In genomic region chr13:68569589-68570336, GRCm38 (mm10) we compare ENCODE assay signal across 8 mouse cellular contexts. TPM values are rescaled to one million over a fixed set of nuclear protein-coding genes. Genes with fewer than 3 reads are reported as not detected.
A peak's percentile ranks its signal among the peaks of the same experiment; 100 is the strongest.
DNase-seq lines count a peak whose midpoint lies in the region; ATAC-seq and TF ChIP-seq lines count a peak whose summit lies in the region.

No protein-coding gene starts in this region.

- H3K9me3 ChIP-seq in CH12.LX (replicated peaks; ENCODE audit: low read length), result no peaks in the 10 kb centered on the region
- H3K9me3 ChIP-seq in forebrain, embryonic 14.5 days (replicated peaks; ENCODE audit: control insufficient read depth, low read length), result no peaks in the 10 kb centered on the region
- no peaks in the 10 kb centered on the region for H3K9me3 ChIP-seq in intestine, postnatal 0 days (ENCODE audit: control insufficient read depth)
- no peaks in the 10 kb centered on the region for H3K9me3 ChIP-seq in limb, embryonic 10.5 days (replicated peaks)

- no peak overlapping the region for H3K9ac ChIP-seq in CH12.LX (ENCODE audit: insufficient read depth, low read depth)
- H3K9ac ChIP-seq in forebrain, embryonic 14.5 days (ENCODE audit: low read length), result no peak overlapping the region
- no peak overlapping the region for H3K9ac ChIP-seq in intestine, postnatal 0 days (ENCODE audit: low read depth, low read length)

- no peaks in the 10 kb centered on the region for H3K27me3 ChIP-seq in CH12.LX (replicated peaks)
- H3K27me3 ChIP-seq in forebrain, embryonic 14.5 days (replicated peaks; ENCODE audit: control insufficient read depth, insufficient read depth, low read length), result no peaks in the 10 kb centered on the region
- H3K27me3 ChIP-seq in intestine, postnatal 0 days (replicated peaks; ENCODE audit: control insufficient read depth, insufficient read depth, low read length), result no peaks in the 10 kb centered on the region
- no peaks in the 10 kb centered on the region for H3K27me3 ChIP-seq in limb, embryonic 10.5 days (ENCODE audit: low read depth, poor library complexity, severe bottlenecking)

- H3K4me1 ChIP-seq in CH12.LX (ENCODE audit: control insufficient read depth in 1 of 2, insufficient read depth in 2 of 2), result no peaks in the 10 kb centered on the region
- no peaks in the 10 kb centered on the region for H3K4me1 ChIP-seq in forebrain, embryonic 14.5 days (ENCODE audit: control insufficient read depth, insufficient read depth, low read length)
- no peaks in the 10 kb centered on the region for H3K4me1 ChIP-seq in intestine, postnatal 0 days (replicated peaks; ENCODE audit: control insufficient read depth, insufficient read depth, low read length)
- H3K4me1 ChIP-seq in limb, embryonic 10.5 days, result peaks cover 13% of the 10 kb centered on the region

- no peak overlapping the region for H3K27ac ChIP-seq in CH12.LX (ENCODE audit: insufficient read depth, low read depth)
- no peak overlapping the region for H3K27ac ChIP-seq in forebrain, embryonic 14.5 days (ENCODE audit: low read depth, low read length)
- H3K27ac ChIP-seq in intestine, postnatal 0 days (ENCODE audit: low read depth, low read length), result no peak overlapping the region
- H3K27ac ChIP-seq in limb, embryonic 10.5 days, result no peak overlapping the region

- TF ChIP-seq CTCF in CH12.LX (conservative IDR thresholded peaks at IDR 0.05 in 1 of 2, IDR thresholded peaks at IDR 0.05 in 1 of 2; ENCODE audit: low read depth in 2 of 2, low read length in 2 of 2), result peak; percentile 63 to 68
- peak; percentile 91 for TF ChIP-seq CTCF in intestine, postnatal 0 days (IDR thresholded peaks at IDR 0.05; ENCODE audit: low read depth)

- no peak for TF ChIP-seq EP300 in CH12.LX (IDR thresholded peaks at IDR 0.05; ENCODE audit: low read length)

- dilution Hi-C loops in CH12.LX (cut with MboI; ENCODE audit: extremely low pct_ligation_motif_present, extremely low pct_unique_long_range_greater_than_20kb, low sequenced_read_pairs), result no loop called here

- no peak for TF ChIP-seq POLR2A in CH12.LX (IDR thresholded peaks at IDR 0.05; ENCODE audit: low read depth, low read length)

- no peak overlapping the region for H3K4me3 ChIP-seq in CH12.LX (replicated peaks in 1 of 3; ENCODE audit: low read depth in 2 of 3, low read length in 2 of 3, poor library complexity in 1 of 3)
- H3K4me3 ChIP-seq in forebrain, embryonic 14.5 days (ENCODE audit: low read depth, low read length), result no peak overlapping the region
- no peak overlapping the region for H3K4me3 ChIP-seq in intestine, postnatal 0 days (ENCODE audit: low read depth, low read length)
- H3K4me3 ChIP-seq in limb, embryonic 10.5 days, result no peak overlapping the region

- H3K36me3 ChIP-seq in CH12.LX (replicated peaks in 1 of 2; ENCODE audit: control insufficient read depth in 1 of 2, insufficient read depth in 1 of 2, low read length in 1 of 2), result peaks cover 66 to 94% of the 10 kb centered on the region in 2 experiments
- H3K36me3 ChIP-seq in forebrain, embryonic 14.5 days (ENCODE audit: control insufficient read depth, insufficient read depth, low read length), result peaks cover 53% of the 10 kb centered on the region
- peaks cover 37% of the 10 kb centered on the region for H3K36me3 ChIP-seq in intestine, postnatal 0 days (ENCODE audit: control insufficient read depth, insufficient read depth)
- H3K36me3 ChIP-seq in limb, embryonic 10.5 days, result peaks cover 88% of the 10 kb centered on the region

- DNase-seq in 3T3-L1 (ENCODE audit: low read depth, low spot score) (peak; percentile 87), CH12.LX (ENCODE audit: extremely low read depth) (peak; percentile 58)
- peak; percentile 43 for DNase-seq in c-Kit-positive CD71-positive TER-119-positive erythroid progenitor cells, embryonic 14.5 days (ENCODE audit: low spot score)
- DNase-seq in forebrain, embryonic 14.5 days (ENCODE audit: low spot score), result peak; percentile 84
- DNase-seq in limb, embryonic 10.5 days (ENCODE audit: low spot score), result peak; percentile 59
- peak; percentile 3 to 26 for DNase-seq in natural killer cell, adult 2 months (ENCODE audit: low spot score in 2 of 2)
- peak; percentile 25 for DNase-seq in yolk sac, embryonic 10.5 days (ENCODE audit: low spot score)

- in situ Hi-C loops in CH12.LX (cut with MboI; ENCODE audit: low pct_ligation_motif_present, low pct_unique_long_range_greater_than_20kb, low sequenced_read_pairs), result no loop called here

- no peaks in the 10 kb centered on the region for H3K79me2 ChIP-seq in CH12.LX (replicated peaks; ENCODE audit: control insufficient read depth, extremely low read depth, insufficient read depth, poor library complexity, severe bottlenecking)

- 64% methylated on average over 17 of the region's 17 CpGs for WGBS in forebrain, embryonic 14.5 days
- WGBS in intestine, postnatal 0 days, result 57% methylated on average over 17 of the region's 17 CpGs
- WGBS in limb, embryonic 10.5 days, result 79% methylated on average over 17 of the region's 17 CpGs

- no peak overlapping the region for H3K4me2 ChIP-seq in CH12.LX (ENCODE audit: insufficient read depth, low read depth, poor library complexity, severe bottlenecking)
- H3K4me2 ChIP-seq in forebrain, embryonic 14.5 days (ENCODE audit: low read length), result no peak overlapping the region
- no peak overlapping the region for H3K4me2 ChIP-seq in intestine, postnatal 0 days (replicated peaks; ENCODE audit: low read depth)

- peak; percentile 47 for TF ChIP-seq RAD21 in CH12.LX (IDR thresholded peaks at IDR 0.05; ENCODE audit: low read depth, low read length)

- ATAC-seq in forebrain, embryonic 14.5 days, result peak; percentile 79
- 0 out of 2 replicates have a peak, but pooled peaks have one; percentile 31 for ATAC-seq in intestine, postnatal 0 days

TF ChIP-seq in CH12.LX, 34 proteins besides CTCF, POLR2A, EP300 and RAD21:
- TF ChIP-seq UBTF (IDR thresholded peaks at IDR 0.05; ENCODE audit: low read depth, low read length) (no peak), JUN (IDR thresholded peaks at IDR 0.05; ENCODE audit: insufficient read depth, low read depth, low read length) (no peak), ZMIZ1 (IDR thresholded peaks at IDR 0.05; ENCODE audit: low read depth, low read length) (no peak), ZKSCAN1 (IDR thresholded peaks at IDR 0.05; ENCODE audit: borderline replicate concordance, low read depth, low read length) (no peak), GABPA (IDR thresholded peaks at IDR 0.05; ENCODE audit: insufficient replicate concordance, low read depth, low read length) (no peak), MYC (IDR thresholded peaks at IDR 0.05; ENCODE audit: low read depth, low read length) (no peak), BHLHE40 (IDR thresholded peaks at IDR 0.05; ENCODE audit: low read depth, low read length) (no peak), JUND (conservative IDR thresholded peaks at IDR 0.05; ENCODE audit: low read depth, low read length) (no peak), ZC3H11A (IDR thresholded peaks at IDR 0.05; ENCODE audit: low read depth, low read length) (no peak), HCFC1 (IDR thresholded peaks at IDR 0.05; ENCODE audit: low read depth, low read length) (no peak), ELF1 (IDR thresholded peaks at IDR 0.05; ENCODE audit: low read depth, low read length) (0 out of 2 replicates have a peak, but pooled peaks have one; percentile 10), TBP (conservative IDR thresholded peaks at IDR 0.05; ENCODE audit: low read depth, low read length) (no peak), ZNF384 (IDR thresholded peaks at IDR 0.05; ENCODE audit: low read depth, low read length) (no peak), KAT2A (IDR thresholded peaks at IDR 0.05; ENCODE audit: insufficient replicate concordance, low read length) (no peak), MAFK (IDR thresholded peaks at IDR 0.05; ENCODE audit: insufficient replicate concordance, low read length) (no peak), SMC3 (IDR thresholded peaks at IDR 0.05; ENCODE audit: low read depth, low read length) (peak; percentile 22; the same call in 1 of the 2 replicates)
TF ChIP-seq in CH12.LX: peak in this region for 2.

RNA-seq across cellular contexts. Expression of gene Mtrr, which starts 12.2 kb away (rescaled TPM):
- 35.1 and 43.7 TPM in 2 replicates for total RNA-seq in CH12.LX (2012; rRNA removed)
- total RNA-seq in CH12.LX (2014; rRNA removed), result 39.4 and 42.1 TPM in 2 replicates
- polyA plus RNA-seq in CH12.LX (2012; ENCODE audit: insufficient read length, low read depth), result 40.2 and 45.9 TPM in 2 replicates
- 10.4 and 12.8 TPM in 2 replicates for polyA plus RNA-seq in forebrain, embryonic 14.5 days (2014; fragmentation: Nextera tagmentation; extraction: Ambion mirVana)
- polyA plus RNA-seq in intestine, postnatal 0 days (2015; fragmentation: Nextera tagmentation; extraction: Ambion mirVana), result 6.9 and 7.0 TPM in 2 replicates
- 25.2 and 28.7 TPM in 2 replicates for polyA plus RNA-seq in limb, embryonic 10.5 days (2016; fragmentation: Nextera tagmentation; extraction: Ambion mirVana)

RNA-seq across cellular contexts. Expression of gene Fastkd3, which starts 12.3 kb away (rescaled TPM):
- total RNA-seq in CH12.LX (2012; rRNA removed) (17.8 and 25.1 TPM in 2 replicates), CH12.LX (2014; rRNA removed) (46.6 and 48.3 TPM in 2 replicates)
- 34.1 and 37.6 TPM in 2 replicates for polyA plus RNA-seq in CH12.LX (2012; ENCODE audit: insufficient read length, low read depth)
- polyA plus RNA-seq in forebrain, embryonic 14.5 days (2014; fragmentation: Nextera tagmentation; extraction: Ambion mirVana), result 28.5 and 31.1 TPM in 2 replicates
- polyA plus RNA-seq in intestine, postnatal 0 days (2015; fragmentation: Nextera tagmentation; extraction: Ambion mirVana), result 17.3 and 19.1 TPM in 2 replicates
- 55.7 and 59.2 TPM in 2 replicates for polyA plus RNA-seq in limb, embryonic 10.5 days (2016; fragmentation: Nextera tagmentation; extraction: Ambion mirVana)

RNA-seq across cellular contexts. Expression of gene 1700001L19Rik, which starts 27.5 kb away (rescaled TPM):
- not detected in 2 replicates for total RNA-seq in CH12.LX (2012; rRNA removed)
- total RNA-seq in CH12.LX (2014; rRNA removed), result not detected in 2 replicates
- polyA plus RNA-seq in CH12.LX (2012; ENCODE audit: insufficient read length, low read depth), result not detected in 2 replicates
- polyA plus RNA-seq in forebrain, embryonic 14.5 days (2014; fragmentation: Nextera tagmentation; extraction: Ambion mirVana), result 3.3 and 4.4 TPM in 2 replicates
- 0.07 TPM in 1 of 2 replicates, not detected in the other for polyA plus RNA-seq in intestine, postnatal 0 days (2015; fragmentation: Nextera tagmentation; extraction: Ambion mirVana)
- polyA plus RNA-seq in limb, embryonic 10.5 days (2016; fragmentation: Nextera tagmentation; extraction: Ambion mirVana), result 0.34 and 0.95 TPM in 2 replicates

Comparison
In these comparisons a context has a peak if more than half of its experiments do, and no peak if none do; other contexts are left out.
1. DNase-seq: peak in every context shown above with its lines; median percentile 87 in 3T3-L1; 84 in forebrain, embryonic 14.5 days; 59 in limb, embryonic 10.5 days; 58 in CH12.LX; 43 in c-Kit-positive CD71-positive TER-119-positive erythroid progenitor cells, embryonic 14.5 days; 25 in yolk sac, embryonic 10.5 days; 14 in natural killer cell, adult 2 months.